Mouse (Mus musculus) urinary bladder, postnatal 25 days (tissue): ENCODE measurements around the gene Il18bp.

Experiments used
- DNase-seq: peaks from one replicate; pipeline ENCODE4 v3.0.0; 2022; ENCODE audit warnings: low spot score

Il18bp gene

DNA sequence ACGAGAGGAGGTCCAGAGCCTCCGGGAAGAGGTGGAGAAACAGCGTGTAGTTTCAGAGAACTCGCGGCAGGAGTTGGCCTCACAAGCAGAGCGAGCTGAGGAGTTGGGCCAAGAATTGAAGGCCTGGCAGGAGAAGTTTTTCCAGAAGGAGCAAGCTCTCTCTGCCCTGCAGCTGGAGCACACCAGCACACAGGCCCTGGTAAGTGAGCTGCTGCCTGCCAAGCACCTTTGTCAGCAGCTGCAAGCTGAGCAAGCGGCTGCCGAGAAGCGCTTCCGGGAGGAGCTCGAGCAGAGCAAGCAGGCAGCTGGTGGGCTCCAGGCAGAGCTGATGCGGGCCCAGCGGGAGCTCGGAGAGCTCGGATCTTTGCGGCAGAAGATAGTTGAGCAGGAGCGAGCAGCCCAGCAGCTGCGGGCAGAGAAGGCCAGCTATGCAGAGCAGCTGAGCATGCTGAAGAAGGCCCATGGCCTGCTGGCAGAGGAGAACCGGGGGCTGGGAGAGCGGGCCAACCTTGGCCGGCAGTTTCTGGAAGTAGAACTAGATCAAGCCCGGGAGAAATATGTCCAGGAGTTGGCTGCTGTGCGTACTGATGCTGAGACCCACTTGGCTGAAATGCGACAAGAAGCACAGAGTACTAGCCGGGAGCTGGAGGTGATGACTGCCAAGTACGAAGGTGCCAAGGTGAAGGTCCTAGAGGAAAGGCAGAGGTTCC is 17.4 kb downstream of the Il18bp start:
- DNase-seq: peak; percentile 13

DNA sequence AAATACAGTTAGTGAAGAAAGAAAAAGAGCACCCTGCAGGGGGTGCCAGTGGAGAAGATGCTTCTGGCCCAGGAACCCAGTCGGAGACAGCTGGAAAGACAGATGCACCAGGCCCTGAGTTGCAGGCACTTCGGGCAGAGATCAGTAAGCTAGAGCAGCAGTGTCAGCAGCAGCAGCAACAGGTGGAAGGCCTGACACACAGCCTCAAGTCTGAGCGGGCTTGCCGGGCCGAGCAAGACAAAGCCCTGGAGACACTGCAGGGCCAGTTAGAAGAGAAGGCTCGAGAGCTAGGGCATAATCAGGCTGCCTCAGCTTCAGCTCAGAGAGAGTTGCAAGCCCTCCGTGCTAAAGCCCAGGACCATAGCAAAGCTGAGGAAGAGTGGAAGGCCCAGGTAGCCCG is 18.2 kb downstream of the Il18bp start:
- DNase-seq: no peak

DNA sequence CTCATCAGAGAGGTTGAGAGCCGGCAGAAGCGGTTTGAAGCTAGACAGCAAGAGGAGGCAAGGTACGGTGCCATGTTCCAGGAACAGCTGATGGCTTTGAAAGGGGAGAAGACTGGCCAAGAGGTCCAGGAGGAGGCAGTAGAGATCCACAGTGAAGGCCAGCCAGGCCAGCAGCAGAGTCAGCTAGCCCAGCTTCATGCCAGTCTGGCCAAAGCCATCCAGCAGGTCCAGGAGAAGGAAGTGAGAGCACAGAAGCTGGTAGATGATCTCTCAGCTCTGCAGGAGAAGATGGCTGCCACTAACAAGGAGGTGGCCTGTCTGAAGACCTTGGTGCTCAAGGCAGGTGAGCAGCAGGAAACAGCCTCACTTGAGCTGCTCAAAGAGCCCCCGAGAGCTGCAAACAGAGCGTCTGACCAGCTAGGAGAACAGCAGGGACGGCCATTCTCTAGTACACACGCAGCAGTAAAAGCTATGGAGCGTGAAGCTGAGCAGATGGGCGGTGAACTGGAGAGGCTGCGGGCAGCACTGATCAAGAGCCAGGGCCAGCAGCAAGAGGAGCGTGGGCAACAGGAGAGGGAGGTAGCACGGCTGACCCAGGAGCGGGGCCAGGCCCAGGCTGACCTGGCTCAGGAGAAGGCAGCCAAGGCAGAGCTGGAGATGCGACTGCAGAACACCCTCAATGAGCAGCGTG is 18.9 kb downstream of the Il18bp start:
- no peak for DNase-seq

DNA sequence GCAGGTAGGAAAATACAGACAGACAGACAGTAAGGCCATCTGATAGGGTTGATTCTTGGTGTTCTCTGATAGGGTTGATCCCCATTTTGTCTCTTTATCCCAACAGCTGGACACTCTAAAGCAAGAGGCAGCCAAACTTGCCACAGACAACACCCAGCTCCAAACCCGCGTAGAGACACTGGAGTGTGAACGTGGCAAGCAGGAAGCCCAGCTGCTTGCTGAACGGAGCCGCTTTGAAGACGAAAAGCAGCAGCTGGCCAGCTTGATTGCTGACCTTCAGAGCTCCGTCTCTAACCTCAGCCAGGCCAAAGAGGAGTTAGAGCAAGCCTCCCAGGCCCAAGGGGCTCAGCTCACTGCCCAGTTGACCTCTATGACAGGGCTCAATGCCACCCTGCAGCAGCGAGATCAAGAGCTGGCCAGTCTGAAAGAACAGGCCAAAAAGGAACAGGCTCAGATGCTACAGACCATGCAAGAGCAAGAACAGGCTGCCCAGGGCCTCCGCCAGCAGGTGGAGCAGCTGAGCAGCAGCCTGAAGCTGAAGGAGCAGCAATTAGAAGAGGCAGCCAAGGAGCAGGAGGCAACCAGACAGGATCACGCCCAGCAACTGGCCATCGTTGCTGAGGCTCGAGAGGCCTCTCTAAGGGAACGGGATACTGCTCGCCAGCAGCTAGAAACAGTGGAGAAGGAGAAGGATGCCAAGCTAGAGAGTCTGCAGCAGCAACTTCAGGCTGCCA is 20.1 kb downstream of the Il18bp start:
- DNase-seq: peak; percentile 83

DNA sequence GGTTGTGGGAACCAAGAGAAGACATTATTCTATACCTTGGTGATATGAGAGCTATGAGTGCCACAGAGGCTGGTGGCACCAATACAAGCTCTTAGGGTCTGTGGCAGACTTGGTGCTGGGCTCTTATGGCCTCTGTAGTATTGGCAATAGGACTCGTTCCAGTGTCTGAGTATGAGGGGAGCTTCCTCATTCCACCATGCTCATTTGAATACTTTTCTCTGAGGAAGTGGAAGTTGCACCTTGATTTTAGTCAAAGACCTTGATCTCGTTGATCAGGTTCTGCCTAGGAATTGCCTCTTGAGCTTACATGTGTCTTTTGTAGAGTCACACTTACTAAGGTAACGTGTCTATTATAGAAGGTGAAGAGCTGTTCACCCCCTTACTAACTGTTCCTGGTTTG is 24.2 kb downstream of the Il18bp start:
- DNase-seq: no peak

DNA sequence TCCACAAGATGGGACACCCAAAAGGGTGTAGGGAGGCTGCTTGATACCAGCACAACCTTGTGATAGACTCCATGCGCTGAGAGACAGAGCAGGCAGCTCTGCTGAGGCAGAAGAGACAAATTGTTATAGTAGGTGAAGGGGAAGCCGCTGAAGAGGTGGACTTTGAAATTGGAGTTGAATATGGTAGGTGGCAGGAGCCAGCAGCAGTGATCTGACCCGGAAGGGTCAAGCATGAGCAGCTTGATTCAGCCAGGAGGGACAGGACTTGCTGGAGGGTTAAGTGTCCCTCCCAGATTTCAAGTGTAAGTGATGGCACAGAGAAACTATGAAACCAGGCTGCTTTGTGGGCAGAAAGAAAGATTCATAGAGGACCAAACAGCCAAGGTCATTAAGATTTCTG is 33.4 kb downstream of the Il18bp start:
- DNase-seq: no peak

DNA sequence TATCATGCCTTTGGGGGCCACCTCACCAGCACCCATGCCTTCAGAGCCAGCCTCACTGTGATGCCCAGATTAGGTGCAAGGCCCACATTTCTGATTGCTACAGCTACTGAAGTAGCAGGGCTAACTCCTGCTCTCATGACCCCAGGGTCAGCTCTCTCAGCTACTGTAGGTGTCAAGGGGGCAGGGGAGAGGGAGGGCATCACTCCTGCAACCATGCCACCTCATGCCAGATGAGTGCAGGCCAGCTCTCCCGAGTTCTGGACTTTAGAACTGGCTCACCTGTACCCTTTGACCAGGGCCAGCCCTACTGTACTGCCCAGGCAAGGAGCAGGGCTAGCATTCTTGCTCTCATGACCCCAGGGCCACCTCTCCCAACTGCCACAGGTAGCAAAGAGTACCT is 35.8 kb downstream of the Il18bp start:
- DNase-seq: no peak

DNA sequence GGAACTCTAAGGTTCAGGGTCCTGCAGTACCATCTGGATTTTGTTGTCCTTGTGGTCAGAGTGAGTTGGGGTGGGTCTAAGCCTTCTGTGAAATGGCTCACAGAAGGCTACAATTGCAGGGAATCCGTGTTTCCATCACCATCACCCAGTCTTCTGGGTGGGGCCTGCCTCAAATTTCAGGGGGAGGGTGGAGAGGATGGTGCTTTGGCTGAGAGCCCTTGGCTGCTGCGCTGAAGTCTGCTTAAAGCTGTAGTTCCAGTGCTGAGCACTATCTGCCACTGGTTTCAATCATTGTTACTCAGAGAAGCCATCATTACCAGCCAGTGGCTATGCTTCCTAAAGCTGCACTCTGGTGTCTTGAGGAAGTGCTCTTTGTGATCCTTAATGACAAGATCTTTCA is 44.0 kb downstream of the Il18bp start:
- DNase-seq: peak; percentile 24

DNA sequence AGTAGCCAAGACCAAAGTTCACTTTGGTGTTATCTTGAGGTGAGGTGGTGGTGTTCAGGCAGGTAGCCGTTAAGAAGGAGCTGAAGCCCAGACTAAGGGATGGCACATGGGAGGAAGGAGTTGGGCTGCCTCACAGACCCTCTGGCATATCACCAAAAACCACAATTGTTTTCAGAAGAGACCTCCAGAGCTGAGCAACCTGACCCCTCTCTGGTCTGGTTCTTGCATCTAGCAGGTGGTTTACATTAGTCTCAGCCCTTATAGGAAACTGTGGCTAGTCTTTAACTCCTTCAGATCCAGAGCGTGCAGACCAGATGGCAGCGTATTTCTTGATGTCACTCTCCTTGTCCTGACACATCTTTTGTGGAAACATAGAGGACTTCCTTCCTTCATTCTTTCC is 44.8 kb downstream of the Il18bp start:
- no peak for DNase-seq

DNA sequence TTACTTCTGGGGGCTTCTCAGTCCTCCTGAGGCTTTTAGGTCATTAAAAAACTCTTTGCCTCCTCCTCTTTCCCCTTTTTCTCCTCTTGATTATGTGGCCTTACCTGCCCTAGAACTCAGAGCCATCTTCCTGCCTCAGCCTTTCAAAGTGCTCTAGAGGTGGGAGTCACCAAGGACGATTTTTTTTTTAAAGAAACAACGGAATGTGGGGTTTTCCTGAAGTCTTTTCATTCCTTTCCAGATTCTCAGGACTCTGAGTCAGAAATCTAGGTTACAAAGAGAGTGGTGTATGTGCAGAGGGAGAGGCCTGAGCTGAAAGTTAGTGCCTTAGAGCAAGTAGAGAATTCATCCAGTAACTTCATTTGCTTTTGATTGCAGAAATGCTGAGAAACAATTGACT is 46.8 kb downstream of the Il18bp start:
- no peak for DNase-seq

DNA sequence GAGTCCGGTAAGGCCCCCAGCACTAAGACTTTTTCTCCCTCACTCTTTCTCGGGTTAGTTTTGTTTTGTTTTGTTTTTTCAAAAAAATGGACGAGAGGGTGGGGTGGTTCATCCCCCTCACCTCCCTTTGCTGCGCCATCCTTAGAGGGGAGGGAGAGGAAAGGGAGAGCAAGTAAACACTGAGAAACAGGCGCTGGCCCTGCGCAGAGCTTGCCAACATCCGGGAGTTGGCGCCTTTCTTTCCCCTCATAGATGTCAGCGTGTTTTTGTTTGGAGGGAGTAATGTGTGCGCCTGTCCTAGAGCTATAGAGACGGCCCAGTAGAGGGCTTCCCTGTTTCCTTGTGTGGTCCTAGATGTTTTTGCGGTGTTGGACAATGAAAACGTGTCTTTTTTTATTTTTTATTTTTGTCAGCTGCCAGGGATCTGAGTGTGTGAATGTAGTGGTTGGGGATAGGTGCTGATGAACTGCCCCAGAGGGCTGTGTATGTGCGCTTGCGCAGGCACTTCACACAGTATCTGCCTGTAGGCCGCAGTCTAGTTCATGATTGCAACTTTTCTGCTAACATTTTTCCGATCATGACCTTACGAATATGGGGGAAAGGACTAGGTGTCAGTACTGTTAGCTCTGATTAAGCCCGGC is 47.5 kb downstream of the Il18bp start:
- peak; percentile 59 for DNase-seq

DNA sequence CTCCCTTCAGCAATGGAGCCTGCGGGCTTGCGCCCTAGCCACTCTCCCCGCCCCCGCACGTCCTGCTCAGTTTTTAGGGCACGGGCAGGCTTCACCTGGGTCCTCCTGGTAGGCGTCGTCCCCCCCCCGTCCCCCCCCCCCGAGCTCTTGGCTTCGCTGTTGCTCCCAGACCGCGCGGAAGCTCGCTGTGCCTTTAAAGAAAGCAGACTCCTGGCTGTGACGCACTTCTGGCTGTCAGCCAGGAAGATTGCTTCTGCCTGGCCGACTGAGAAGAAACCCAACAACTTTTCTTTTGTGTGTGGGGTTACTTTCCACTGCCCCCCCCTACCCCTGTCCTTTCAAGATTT is 48.1 kb downstream of the Il18bp start:
- peak; percentile 85 for DNase-seq

DNA sequence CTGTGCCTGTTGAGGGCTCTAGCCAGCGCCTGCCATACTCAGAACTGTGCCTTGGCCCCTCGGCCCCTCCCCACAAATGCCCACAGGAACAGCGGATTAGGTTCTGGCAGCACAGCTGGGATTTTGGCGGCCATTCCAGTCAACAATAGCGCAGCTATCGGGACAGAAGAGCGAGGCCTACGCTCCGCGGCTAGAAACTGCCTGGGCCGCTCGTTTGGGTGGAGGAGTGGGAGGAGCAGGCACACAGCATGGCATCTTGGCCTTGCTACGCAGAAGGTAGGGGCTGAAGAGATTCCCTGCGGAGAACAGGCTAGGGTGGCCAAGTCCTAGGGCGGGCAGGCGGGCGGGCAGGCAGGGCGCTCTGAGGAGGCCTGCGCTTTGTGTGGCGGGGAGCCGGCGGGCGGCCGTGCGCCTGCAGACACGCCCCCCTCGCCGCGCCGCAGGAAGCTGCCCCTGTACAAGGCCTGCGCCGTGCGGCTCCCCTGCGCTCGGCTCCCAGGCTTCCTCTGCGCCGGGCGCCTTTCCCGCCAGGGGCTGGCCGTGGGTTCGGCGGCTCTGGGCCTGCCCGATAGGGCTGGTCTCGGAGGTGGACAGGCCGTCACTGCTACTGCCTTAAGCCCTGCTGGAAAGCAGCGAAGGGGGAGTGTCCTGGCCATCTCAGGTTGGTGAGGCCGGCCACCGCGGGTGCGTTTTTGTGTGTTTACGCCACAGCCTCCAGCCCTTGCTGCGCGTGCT is 48.6 kb downstream of the Il18bp start:
- peak; percentile 78 for DNase-seq

DNA sequence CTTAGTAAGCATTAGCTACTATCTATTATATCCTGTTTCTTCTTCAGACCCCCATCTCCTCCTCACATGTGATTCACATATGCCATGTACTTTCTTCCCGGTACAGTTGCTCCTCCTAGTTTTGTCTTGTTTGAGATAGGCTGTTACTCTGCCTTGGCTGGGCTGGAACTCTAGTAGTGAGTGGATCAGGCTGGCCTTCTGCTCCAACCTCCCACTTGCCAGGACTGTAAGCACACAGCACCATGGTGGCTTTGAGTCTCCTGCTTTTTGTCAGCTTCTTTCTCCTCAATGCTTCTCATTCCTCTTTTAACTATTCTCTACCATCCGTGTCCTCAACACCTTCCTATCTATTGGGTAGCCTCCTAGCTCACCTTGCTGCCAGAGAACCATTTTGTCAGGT is 49.7 kb downstream of the Il18bp start:
- no peak for DNase-seq

DNA sequence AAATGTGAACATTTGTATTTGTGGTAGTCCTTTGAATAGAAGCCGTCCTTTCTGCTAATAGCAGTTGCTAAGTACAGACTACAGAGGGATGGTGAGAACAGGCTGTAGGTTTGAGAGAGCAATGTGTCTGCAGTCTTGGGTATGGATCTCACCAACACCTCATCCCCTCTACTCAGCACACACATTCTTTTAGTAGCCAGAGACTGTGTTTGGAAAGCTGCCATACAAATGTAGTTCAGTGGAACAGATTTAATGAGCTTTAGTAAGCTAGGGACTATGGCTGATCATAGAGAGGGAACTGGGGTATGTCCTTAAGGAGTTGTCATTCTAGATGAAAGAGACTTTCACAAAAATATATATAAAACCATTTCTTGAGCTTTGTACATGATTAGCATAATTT is 51.2 kb downstream of the Il18bp start:
- no peak for DNase-seq

DNA sequence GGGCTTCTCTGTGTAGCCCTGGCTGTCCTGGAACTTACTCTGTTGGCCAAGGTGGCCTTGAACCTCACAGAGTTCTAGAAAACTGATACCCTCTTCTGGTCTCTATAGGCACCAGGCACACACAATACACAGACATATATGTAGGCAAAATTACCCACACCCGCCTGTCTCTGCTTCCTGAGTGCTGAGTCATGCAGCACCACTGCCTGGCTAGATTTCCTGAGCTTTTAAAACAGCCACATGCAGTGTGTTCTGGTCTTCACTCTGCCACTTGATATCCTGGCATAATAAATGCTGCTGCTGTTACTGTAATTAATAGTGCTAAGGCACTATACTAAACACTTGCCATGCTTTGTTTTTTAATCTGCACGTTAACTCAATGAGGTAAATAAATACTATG is 52.9 kb downstream of the Il18bp start:
- DNase-seq: no peak
